Comparison of ENCODE assay signal across 8 mouse cellular contexts in the genomic region with DNA sequence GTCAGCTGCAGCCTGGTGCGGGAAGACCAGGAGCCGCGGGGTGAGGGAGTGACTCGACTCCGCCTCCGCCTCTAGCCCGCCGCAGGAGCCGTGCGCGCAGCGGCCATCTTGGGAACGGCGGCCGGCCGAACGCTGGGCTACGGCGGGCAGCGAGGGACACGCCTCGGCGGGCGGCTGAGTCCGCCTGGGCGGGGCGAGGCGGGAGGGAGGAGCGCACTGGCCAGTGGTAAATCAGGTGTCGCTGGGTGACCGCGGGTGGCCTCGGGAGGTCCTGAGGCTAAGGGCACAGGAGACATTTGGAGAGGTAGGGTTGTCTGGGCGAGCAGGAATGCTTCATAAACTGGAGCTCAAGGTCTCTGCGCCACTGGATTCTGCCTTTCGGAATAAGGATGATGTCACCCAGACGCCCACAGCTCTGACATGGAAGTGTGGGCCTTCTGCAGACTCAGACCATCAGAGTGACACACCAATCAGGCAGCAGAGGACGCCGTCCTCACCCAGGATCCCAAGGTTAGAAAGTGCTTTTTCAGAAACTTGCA. TPM values are rescaled to one million over a fixed set of nuclear protein-coding genes. Genes with fewer than 3 reads are reported as not detected.
DNase-seq lines count a peak whose midpoint lies in the region; ATAC-seq and TF ChIP-seq lines count a peak whose summit lies in the region.

A gene (minus strand): TSS at position 134 of the 539 bp plus-strand sequence.

- H3K9me3 ChIP-seq in embryonic facial prominence, embryonic 13.5 days, result no peaks in the 10 kb centered on the region
- H3K9me3 ChIP-seq in limb, embryonic 11.5 days (ENCODE audit: control insufficient read depth, low read length), result no peaks in the 10 kb centered on the region
- no peaks in the 10 kb centered on the region for H3K9me3 ChIP-seq in midbrain, embryonic 13.5 days

- no peaks in the 10 kb centered on the region for H3K36me3 ChIP-seq in embryonic facial prominence, embryonic 13.5 days
- H3K36me3 ChIP-seq in kidney, adult 2 months (ENCODE audit: control insufficient read depth, insufficient read depth, low read length), result no peaks in the 10 kb centered on the region
- no peaks in the 10 kb centered on the region for H3K36me3 ChIP-seq in limb, embryonic 11.5 days (ENCODE audit: control insufficient read depth, insufficient read depth, low read length)
- H3K36me3 ChIP-seq in midbrain, embryonic 13.5 days, result no peaks in the 10 kb centered on the region
- H3K36me3 ChIP-seq in small intestine, adult 2 months (ENCODE audit: control insufficient read depth, insufficient read depth, low read length), result no peaks in the 10 kb centered on the region

- DNase-seq in 416B (ENCODE audit: low read depth), result peak; percentile 83
- DNase-seq in adrenal gland, postnatal 4 days (ENCODE audit: low spot score in 2 of 2), result peak; percentile 90
- peak; percentile 96 for DNase-seq in heart, adult 18-20 months
- DNase-seq in kidney, adult 2 months, result peak; percentile 97
- peak; percentile 96 for DNase-seq in limb, embryonic 11.5 days (ENCODE audit: low spot score)

- H3K9ac ChIP-seq in embryonic facial prominence, embryonic 13.5 days, result peak within 1 kb of the TSS; percentile 95
- peak within 1 kb of the TSS; percentile 95 for H3K9ac ChIP-seq in limb, embryonic 11.5 days (ENCODE audit: low read length)
- H3K9ac ChIP-seq in midbrain, embryonic 13.5 days (replicated peaks), result peak within 1 kb of the TSS; percentile 95

- H3K4me3 ChIP-seq in embryonic facial prominence, embryonic 13.5 days, result peak within 1 kb of the TSS; percentile 97
- peak within 1 kb of the TSS; percentile 90 for H3K4me3 ChIP-seq in kidney, adult 2 months (ENCODE audit: insufficient read depth, low read depth, low read length)
- peak within 1 kb of the TSS; percentile 98 for H3K4me3 ChIP-seq in limb, embryonic 11.5 days (ENCODE audit: low read depth, low read length)
- H3K4me3 ChIP-seq in midbrain, embryonic 13.5 days (replicated peaks), result peak within 1 kb of the TSS; percentile 97
- peak within 1 kb of the TSS; percentile 94 for H3K4me3 ChIP-seq in small intestine, adult 2 months (ENCODE audit: low read depth, low read length)

- H3K27ac ChIP-seq in embryonic facial prominence, embryonic 13.5 days, result peak within 1 kb of the TSS; percentile 98
- peak within 1 kb of the TSS; percentile 73 for H3K27ac ChIP-seq in kidney, adult 2 months (ENCODE audit: insufficient read depth, low read depth, low read length)
- H3K27ac ChIP-seq in limb, embryonic 11.5 days (replicated peaks; ENCODE audit: low read depth, low read length), result peak within 1 kb of the TSS; percentile 95
- H3K27ac ChIP-seq in midbrain, embryonic 13.5 days, result peak within 1 kb of the TSS; percentile 99
- peak within 1 kb of the TSS; percentile 41 for H3K27ac ChIP-seq in small intestine, adult 2 months (ENCODE audit: insufficient read depth, low read depth, low read length)

- 0 out of 2 replicates have a peak, but pooled peaks have one; percentile 13 for TF ChIP-seq CTCF in kidney, adult 2 months (conservative IDR thresholded peaks at IDR 0.05; ENCODE audit: insufficient read depth, insufficient read length, low read depth, low read length)
- TF ChIP-seq CTCF in small intestine, adult 2 months (IDR thresholded peaks at IDR 0.05; ENCODE audit: extremely low read depth, insufficient read length, insufficient replicate concordance, low read depth, low read length), result peak; percentile 0; the same call in 1 of the 2 replicates

- H3K4me2 ChIP-seq in embryonic facial prominence, embryonic 13.5 days, result peak within 1 kb of the TSS; percentile 62
- peak within 1 kb of the TSS; percentile 83 for H3K4me2 ChIP-seq in limb, embryonic 11.5 days (ENCODE audit: low read depth, severe bottlenecking)
- H3K4me2 ChIP-seq in midbrain, embryonic 13.5 days (replicated peaks), result peak within 1 kb of the TSS; percentile 79

- peak; percentile 91 for ATAC-seq in embryonic facial prominence, embryonic 13.5 days (ENCODE audit: insufficient number of reproducible peaks, insufficient read depth, low FRiP score, low TSS enrichment, low read depth)
- peak; percentile 93 for ATAC-seq in limb, embryonic 11.5 days (ENCODE audit: insufficient number of reproducible peaks, low FRiP score, low TSS enrichment, low read depth)
- ATAC-seq in midbrain, embryonic 13.5 days, result peak; percentile 94

- under 1% methylated on average over 37 of the region's 39 CpGs for WGBS in embryonic facial prominence, embryonic 13.5 days
- WGBS in kidney, adult 2 months, result under 1% methylated on average over 39 of the region's 39 CpGs
- 1% methylated on average over 38 of the region's 39 CpGs for WGBS in limb, embryonic 11.5 days
- WGBS in midbrain, embryonic 13.5 days, result under 1% methylated on average over 39 of the region's 39 CpGs
- WGBS in small intestine, adult 2 months, result under 1% methylated on average over 38 of the region's 39 CpGs

- peaks cover 33% of the 10 kb centered on the region for H3K4me1 ChIP-seq in embryonic facial prominence, embryonic 13.5 days
- H3K4me1 ChIP-seq in kidney, adult 2 months (ENCODE audit: control insufficient read depth, insufficient read depth, low read length), result peaks cover 6% of the 10 kb centered on the region; the same call in 1 of the 2 replicates
- no peaks in the 10 kb centered on the region for H3K4me1 ChIP-seq in limb, embryonic 11.5 days (ENCODE audit: control insufficient read depth, insufficient read depth, low read length)
- peaks cover 42% of the 10 kb centered on the region for H3K4me1 ChIP-seq in midbrain, embryonic 13.5 days (replicated peaks)
- no peaks in the 10 kb centered on the region for H3K4me1 ChIP-seq in small intestine, adult 2 months (ENCODE audit: control insufficient read depth, insufficient read depth, insufficient read length, low read length)

- no peaks in the 10 kb centered on the region for H3K27me3 ChIP-seq in embryonic facial prominence, embryonic 13.5 days
- H3K27me3 ChIP-seq in kidney, adult 2 months (replicated peaks; ENCODE audit: control insufficient read depth, insufficient read depth, low read length), result no peaks in the 10 kb centered on the region
- H3K27me3 ChIP-seq in limb, embryonic 11.5 days (ENCODE audit: control insufficient read depth, insufficient read depth, low read length), result no peaks in the 10 kb centered on the region
- no peaks in the 10 kb centered on the region for H3K27me3 ChIP-seq in midbrain, embryonic 13.5 days
- no peaks in the 10 kb centered on the region for H3K27me3 ChIP-seq in small intestine, adult 2 months (ENCODE audit: control insufficient read depth, insufficient read depth, low read length)

- TF ChIP-seq POLR2A in kidney, adult 2 months (IDR thresholded peaks at IDR 0.05; ENCODE audit: low read depth, low read length), result no peak
- peak; percentile 76 for TF ChIP-seq POLR2A in small intestine, adult 2 months (IDR thresholded peaks at IDR 0.05; ENCODE audit: low read depth, low read length)

RNA-seq across cellular contexts. Expression of the gene that starts here (rescaled TPM):
- 10 to 100 TPM; 31.7 to 44.0 TPM for total RNA-seq in adrenal gland, postnatal 4 days (2021)
- 47.0 and 50.4 TPM in 2 replicates for polyA plus RNA-seq in embryonic facial prominence, embryonic 13.5 days (2015; fragmentation: Nextera tagmentation; extraction: Ambion mirVana)
- 10 to 100 TPM; 44.7 to 49.8 TPM for total RNA-seq in heart, adult 18-20 months (2021)
- polyA plus RNA-seq in kidney, adult 2 months (2012; rRNA removed), result 17.6 and 26.2 TPM in 2 replicates
- polyA plus RNA-seq in limb, embryonic 11.5 days (2014; fragmentation: Nextera tagmentation; extraction: Ambion mirVana), result 48.0 and 48.3 TPM in 2 replicates
- polyA plus RNA-seq in midbrain, embryonic 13.5 days (2015; fragmentation: Nextera tagmentation; extraction: Ambion mirVana), result 43.8 and 48.5 TPM in 2 replicates
- 30.0 and 44.2 TPM in 2 replicates for polyA plus RNA-seq in small intestine, adult 2 months (2012; rRNA removed)

Comparison
In these comparisons a context has a peak if more than half of its experiments do, and no peak if none do; other contexts are left out.
1. Peak in every context shown above with its lines: DNase-seq, ATAC-seq, H3K4me3 ChIP-seq and H3K27ac ChIP-seq.
2. H3K27ac ChIP-seq: peak in every context shown above with its lines; median percentile 99 in midbrain, embryonic 13.5 days; 98 in embryonic facial prominence, embryonic 13.5 days; 95 in limb, embryonic 11.5 days; 73 in kidney, adult 2 months; 41 in small intestine, adult 2 months.